Mouse (Mus musculus) stomach, embryonic 15.5 days (tissue): ENCODE data around the gene Med26. TPM values are rescaled to one million over a fixed set of nuclear protein-coding genes. Genes with fewer than 3 reads are reported as not detected.

Experiments
- ATAC-seq: fragments of 200-750 bp; cut with Nextera tagmentation; 2 replicates; pipeline ENCODE4 v1.8.0; 2017; ENCODE audit warnings: low read depth, moderate number of reproducible peaks, moderate TSS enrichment; ENCODE audit not compliant: insufficient read depth, low FRiP score
- H3K27ac ChIP-seq: fragments of 300-500 bp; sonication (generic); 2 replicates; pipeline ENCODE4 v1.5.1; 2015; ENCODE audit warnings: mild to moderate bottlenecking, inconsistent platforms
- H3K27me3 ChIP-seq: fragments of 300-500 bp; sonication (generic); replicated peaks from 2 replicates; pipeline ENCODE4 v1.6.1; 2015; ENCODE audit warnings: inconsistent platforms
- H3K36me3 ChIP-seq: fragments of 300-500 bp; sonication (generic); 2 replicates; pipeline ENCODE4 v1.6.1; 2015; ENCODE audit warnings: inconsistent platforms
- H3K4me1 ChIP-seq: fragments of 300-500 bp; sonication (generic); 2 replicates; pipeline ENCODE4 v1.6.1; 2015; ENCODE audit warnings: inconsistent platforms
- H3K4me2 ChIP-seq: fragments of 300-500 bp; sonication (generic); 2 replicates; pipeline ENCODE4 v1.6.1; 2015; ENCODE audit warnings: mild to moderate bottlenecking, inconsistent platforms
- H3K4me3 ChIP-seq: fragments of 300-500 bp; sonication (generic); replicated peaks from 2 replicates; pipeline ENCODE4 v1.5.1; 2015; ENCODE audit warnings: inconsistent platforms
- H3K9ac ChIP-seq: fragments of 300-500 bp; sonication (generic); 2 replicates; pipeline ENCODE4 v1.6.1; 2015; ENCODE audit warnings: inconsistent platforms
- H3K9me3 ChIP-seq: fragments of 300-500 bp; sonication (generic); 2 replicates; pipeline ENCODE4 v1.6.1; 2016; ENCODE audit warnings: inconsistent platforms
- WGBS: fragments of 180-500 bp; shearing (Covaris S2); methylation state at CpG from one replicate; pipeline ENCODE4 v1.1.7; 2015; 5-methylcytosine and 5-hydroxymethylcytosine counted together
- polyA plus RNA-seq: library from polyadenylated mRNA; unstranded; fragments of >200 nt; fragmentation: Nextera tagmentation; extraction: Ambion mirVana; gene quantifications from 2 replicates; pipeline ENCODE4 v1.2.1, GENCODE M21; 2015

The Med26 gene
- polyA plus RNA-seq, 1 experiment from 2014 or later: 15.6 TPM

- Histone ChIP-seq H3K27ac (peak overlapping the region; percentile 97), H3K27me3 (no peaks in the 10 kb centered on the region), H3K9ac (peak overlapping the region; percentile 57; the same call in 1 of the 2 replicates), H3K36me3 (peaks cover 14% of the 10 kb centered on the region), H3K4me3 (peak overlapping the region; percentile 59), H3K9me3 (no peaks in the 10 kb centered on the region), H3K4me2 (peak overlapping the region; percentile 82), H3K4me1 (peaks cover 14% of the 10 kb centered on the region)
- 6% methylated on average over 10 of the region's 10 CpGs for WGBS
- ATAC-seq: no peak
Observed at GRCm38 (mm10) chr8:72572507-72572906, 24.4 kb upstream of the Med26 start.

GRCm38 (mm10) chr8:72571611-72572473 is 23.8 kb upstream of the Med26 start, which contains the start of gene Tmem38a:
Gene Tmem38a (plus strand): TSS chr8:72572055.
- peaks cover 19% of the 10 kb centered on the region for H3K36me3 ChIP-seq
- peak; percentile 13; the same call in 1 of the 2 replicates for ATAC-seq
- peaks cover 14% of the 10 kb centered on the region for H3K4me1 ChIP-seq
- H3K27me3 ChIP-seq: no peaks in the 10 kb centered on the region
- peak within 1 kb of the TSS; percentile 57 for H3K9ac ChIP-seq
- H3K4me2 ChIP-seq: peak within 1 kb of the TSS; percentile 82
- H3K27ac ChIP-seq: peak within 1 kb of the TSS; percentile 97
- peak within 1 kb of the TSS; percentile 59 for H3K4me3 ChIP-seq
- WGBS: 0% methylated on average over 42 of the region's 45 CpGs
- no peaks in the 10 kb centered on the region for H3K9me3 ChIP-seq

GRCm38 (mm10) chr8:72570633-72571610 is 22.9 kb upstream of the Med26 start, which contains the start of gene Smim7:
Gene Smim7 (minus strand): TSS chr8:72571088.
- Histone ChIP-seq H3K27ac (peak within 1 kb of the TSS; percentile 97), H3K9ac (peak within 1 kb of the TSS; percentile 57), H3K4me2 (peak within 1 kb of the TSS; percentile 82), H3K4me1 (peaks cover 14% of the 10 kb centered on the region), H3K4me3 (peak within 1 kb of the TSS; percentile 59), H3K9me3 (no peaks in the 10 kb centered on the region), H3K36me3 (peaks cover 24% of the 10 kb centered on the region), H3K27me3 (no peaks in the 10 kb centered on the region)
- ATAC-seq: peak; percentile 98
- under 1% methylated on average over 52 of the region's 52 CpGs for WGBS

- Histone ChIP-seq H3K27ac (no peak overlapping the region), H3K9me3 (no peaks in the 10 kb centered on the region), H3K36me3 (peaks cover 39% of the 10 kb centered on the region), H3K4me1 (peaks cover 9% of the 10 kb centered on the region), H3K4me2 (no peak overlapping the region), H3K9ac (no peak overlapping the region), H3K27me3 (no peaks in the 10 kb centered on the region), H3K4me3 (no peak overlapping the region)
- WGBS: 90% methylated on average over 2 of the region's 2 CpGs
- no peak for ATAC-seq
Observed at GRCm38 (mm10) chr8:72565970-72566369, 17.9 kb upstream of the Med26 start.

GRCm38 (mm10) chr8:72561111-72561689 is 13.1 kb upstream of the Med26 start:
- no peak for ATAC-seq
- Histone ChIP-seq H3K4me3 (no peak overlapping the region), H3K36me3 (peaks cover 26% of the 10 kb centered on the region), H3K4me2 (no peak overlapping the region), H3K27me3 (no peaks in the 10 kb centered on the region), H3K27ac (no peak overlapping the region), H3K4me1 (no peaks in the 10 kb centered on the region), H3K9ac (no peak overlapping the region), H3K9me3 (no peaks in the 10 kb centered on the region)
- WGBS: 84% methylated on average over 1 of the region's 1 CpGs

- Histone ChIP-seq H3K27ac (no peak overlapping the region), H3K9ac (no peak overlapping the region), H3K4me1 (no peaks in the 10 kb centered on the region), H3K27me3 (no peaks in the 10 kb centered on the region), H3K9me3 (no peaks in the 10 kb centered on the region), H3K4me3 (no peak overlapping the region), H3K36me3 (peaks cover 8% of the 10 kb centered on the region; the same call in 1 of the 2 replicates), H3K4me2 (no peak overlapping the region)
- 39% methylated on average over 4 of the region's 4 CpGs for WGBS
- ATAC-seq: no peak
Observed at GRCm38 (mm10) chr8:72555770-72556169, 7.7 kb upstream of the Med26 start.

- WGBS: 8% methylated on average over 5 of the region's 5 CpGs
- Histone ChIP-seq H3K9me3 (no peaks in the 10 kb centered on the region), H3K36me3 (no peaks in the 10 kb centered on the region), H3K4me3 (peak overlapping the region; percentile 77), H3K27me3 (no peaks in the 10 kb centered on the region), H3K4me2 (peak overlapping the region; percentile 77), H3K4me1 (peaks cover 25% of the 10 kb centered on the region), H3K27ac (peak overlapping the region; percentile 93), H3K9ac (peak overlapping the region; percentile 50; the same call in 1 of the 2 replicates)
- ATAC-seq: no peak
Observed at GRCm38 (mm10) chr8:72549314-72549892, 1.3 kb upstream of the Med26 start.

GRCm38 (mm10) chr8:72548644-72549313 is 709 bp upstream of the Med26 start:
- peak overlapping the region; percentile 77 for H3K4me2 ChIP-seq
- H3K36me3 ChIP-seq: 0 out of 2 replicates have a peak, but pooled peaks cover 3% of the 10 kb centered on the region
- H3K27ac ChIP-seq: peak overlapping the region; percentile 93
- peak overlapping the region; percentile 77 for H3K4me3 ChIP-seq
- H3K27me3 ChIP-seq: no peaks in the 10 kb centered on the region
- peaks cover 25% of the 10 kb centered on the region for H3K4me1 ChIP-seq
- under 1% methylated on average over 44 of the region's 45 CpGs for WGBS
- no peaks in the 10 kb centered on the region for H3K9me3 ChIP-seq
- peak overlapping the region; percentile 50 for H3K9ac ChIP-seq
- ATAC-seq: no peak; the same call in 1 of the 2 replicates

- H3K4me2 ChIP-seq: peak overlapping the region; percentile 86
- no peaks in the 10 kb centered on the region for H3K9me3 ChIP-seq
- WGBS: 2% methylated on average over 27 of the region's 27 CpGs
- H3K36me3 ChIP-seq: 0 out of 2 replicates have a peak, but pooled peaks cover 5% of the 10 kb centered on the region
- no peaks in the 10 kb centered on the region for H3K27me3 ChIP-seq
- peak overlapping the region; percentile 77 for H3K4me3 ChIP-seq
- no peak for ATAC-seq
- H3K27ac ChIP-seq: peak overlapping the region; percentile 57
- peak overlapping the region; percentile 94 for H3K9ac ChIP-seq
- peaks cover 25% of the 10 kb centered on the region for H3K4me1 ChIP-seq
Observed at GRCm38 (mm10) chr8:72547122-72547801, 808 bp downstream of the Med26 start.

GRCm38 (mm10) chr8:72539234-72539633 is 8.8 kb downstream of the Med26 start:
- no peak overlapping the region for H3K9ac ChIP-seq
- no peaks in the 10 kb centered on the region for H3K4me1 ChIP-seq
- H3K9me3 ChIP-seq: no peaks in the 10 kb centered on the region
- no peak overlapping the region for H3K27ac ChIP-seq
- no peaks in the 10 kb centered on the region for H3K27me3 ChIP-seq
- ATAC-seq: no peak
- no peak overlapping the region for H3K4me2 ChIP-seq
- H3K4me3 ChIP-seq: no peak overlapping the region
- 0 out of 2 replicates have a peak, but pooled peaks cover 5% of the 10 kb centered on the region for H3K36me3 ChIP-seq
